Mouse (Mus musculus) right cerebral cortex, postnatal 4 days (tissue): ENCODE results near the gene Mocs1.
A peak's percentile ranks its signal among the peaks of the same experiment; 100 is the strongest.
"Not testable (repeated sequence)": the region's sequence is repeated elsewhere in the genome, so short reads cannot be mapped to it uniquely, and the experiment has no call there.

Source experiments
- DNase-seq: peaks from one replicate; pipeline ENCODE4 v3.0.0-alpha.2; 2022

Gene Mocs1

GRCm38 (mm10) chr17:49432071-49432711 lies 4.0 kb downstream of the Mocs1 start:
- DNase-seq = no peak

GRCm38 (mm10) chr17:49433071-49433470 lies 4.9 kb downstream of the Mocs1 start:
- no peak for DNase-seq

GRCm38 (mm10) chr17:49434236-49434635 lies 6.1 kb downstream of the Mocs1 start:
- DNase-seq = no peak

- no peak for DNase-seq
Observed at GRCm38 (mm10) chr17:49435081-49435480, 6.9 kb downstream of the Mocs1 start.

DNA sequence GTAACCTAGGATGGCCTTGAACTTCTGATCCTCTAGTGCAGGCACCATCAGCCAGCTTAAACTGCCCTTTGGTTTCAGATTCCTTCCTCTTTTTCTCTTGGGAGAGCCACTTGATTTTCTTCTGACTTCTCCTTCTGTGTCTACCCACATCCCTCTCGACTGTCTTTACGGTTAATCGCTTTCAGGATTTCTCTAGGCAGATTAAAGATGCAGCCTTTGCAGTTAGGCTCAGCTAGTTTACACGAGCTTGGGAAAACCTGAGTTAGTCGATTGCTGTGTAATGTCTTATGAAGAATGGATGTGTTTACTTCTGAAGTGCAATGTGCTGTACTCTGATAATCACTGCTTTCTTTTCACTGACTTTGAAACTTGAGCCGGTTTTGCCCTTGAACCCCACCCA lies 8.5 kb downstream of the Mocs1 start:
- no peak for DNase-seq

DNA sequence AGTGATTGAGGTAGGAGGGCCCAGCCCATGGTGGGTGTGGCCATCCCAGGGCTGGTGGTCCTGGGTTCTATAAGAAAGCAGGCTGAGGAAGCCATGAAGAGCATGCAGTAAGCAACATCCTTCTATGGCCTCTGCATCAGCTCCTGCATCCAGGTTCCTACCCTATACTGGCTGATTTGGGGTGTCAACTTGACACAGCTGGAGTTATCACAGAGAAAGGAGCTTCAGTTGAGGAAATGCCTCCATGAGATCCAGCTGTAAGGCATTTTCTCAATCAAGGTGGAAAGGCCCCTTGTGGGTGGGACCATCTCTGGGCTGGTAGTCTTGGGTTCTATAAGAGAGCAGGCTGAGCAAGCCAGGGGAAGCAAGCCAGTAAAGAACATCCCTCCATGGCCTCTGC lies 9.1 kb downstream of the Mocs1 start:
- DNase-seq = not testable (repeated sequence)

GRCm38 (mm10) chr17:49438822-49439574 lies 10.8 kb downstream of the Mocs1 start:
- DNase-seq = no peak

DNA sequence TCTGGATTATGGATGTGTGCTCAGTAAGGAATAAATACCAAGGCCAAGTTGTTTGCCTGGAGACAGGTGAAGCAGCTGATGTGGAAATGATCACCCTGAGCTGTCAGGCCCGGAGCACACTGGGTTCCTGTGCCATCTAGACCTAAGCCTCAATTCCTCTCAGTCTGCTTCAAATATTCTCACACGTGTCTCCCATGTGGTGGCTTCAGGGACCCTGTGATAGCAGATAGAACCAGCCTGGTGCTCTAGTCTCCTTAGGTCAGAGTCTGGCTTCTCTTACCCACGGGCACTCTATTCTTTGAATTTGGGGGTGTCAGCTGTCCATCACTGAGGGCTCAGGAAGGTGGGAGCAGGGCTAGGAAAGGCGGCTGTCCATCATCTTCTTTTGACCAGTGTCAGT lies 11.5 kb downstream of the Mocs1 start:
- no peak for DNase-seq

DNA sequence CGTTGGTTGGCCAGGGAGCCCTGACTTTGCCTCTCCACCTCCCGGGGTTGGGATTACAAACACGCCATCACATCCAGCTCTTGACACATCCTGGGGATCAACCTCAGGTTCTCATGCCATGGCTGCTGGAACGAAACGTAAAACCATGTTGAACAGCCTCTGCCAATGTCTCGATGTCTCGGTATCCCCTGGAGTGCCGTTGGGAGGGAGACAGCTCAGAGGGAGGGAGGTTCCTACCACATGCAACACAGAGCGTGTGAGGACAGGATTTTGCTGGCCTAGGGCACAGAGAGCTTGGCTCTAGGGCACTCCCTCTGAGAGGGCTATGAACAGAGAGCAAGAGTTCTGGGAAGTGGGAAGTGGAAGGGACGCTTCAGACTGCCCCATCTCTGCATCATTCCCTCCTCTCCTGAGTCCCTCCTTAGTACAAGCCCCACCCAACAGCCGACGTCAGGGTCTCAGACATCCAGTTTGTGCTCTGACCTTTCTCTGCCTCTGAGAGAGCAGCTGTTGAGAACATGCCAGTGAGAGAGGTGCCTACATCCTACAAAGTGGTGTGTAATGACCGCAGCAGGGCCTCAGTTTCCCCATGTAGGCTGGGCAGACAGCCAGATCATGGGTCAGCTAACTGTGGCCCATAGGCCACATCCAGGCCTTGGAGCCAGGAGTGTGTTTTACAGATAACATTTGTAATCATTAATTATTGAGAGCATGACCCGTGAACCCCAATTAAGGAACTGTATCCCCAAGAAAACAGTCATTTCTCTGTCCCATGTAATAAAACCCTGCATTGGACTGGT lies 12.4 kb downstream of the Mocs1 start:
- DNase-seq = no peak

DNA sequence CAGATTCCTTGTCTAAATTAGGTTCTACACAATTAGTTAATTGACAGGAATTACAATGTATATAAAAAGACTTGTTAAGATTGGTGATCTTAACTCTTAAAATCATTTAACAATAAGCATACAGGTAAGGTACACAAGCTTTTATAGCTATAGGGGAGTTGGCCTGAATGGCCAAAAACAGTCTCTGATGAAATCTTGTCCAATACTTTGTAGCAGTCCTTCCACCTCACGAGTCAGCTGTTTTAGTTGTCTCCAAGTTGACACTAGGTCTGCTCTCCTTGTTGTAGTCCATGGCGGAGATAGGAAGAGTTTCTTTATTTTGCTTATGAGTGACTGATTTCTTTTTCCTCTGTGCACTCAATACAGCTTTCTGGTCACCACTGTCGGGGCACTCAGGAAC lies 14.7 kb downstream of the Mocs1 start:
- not testable (repeated sequence) for DNase-seq

DNA sequence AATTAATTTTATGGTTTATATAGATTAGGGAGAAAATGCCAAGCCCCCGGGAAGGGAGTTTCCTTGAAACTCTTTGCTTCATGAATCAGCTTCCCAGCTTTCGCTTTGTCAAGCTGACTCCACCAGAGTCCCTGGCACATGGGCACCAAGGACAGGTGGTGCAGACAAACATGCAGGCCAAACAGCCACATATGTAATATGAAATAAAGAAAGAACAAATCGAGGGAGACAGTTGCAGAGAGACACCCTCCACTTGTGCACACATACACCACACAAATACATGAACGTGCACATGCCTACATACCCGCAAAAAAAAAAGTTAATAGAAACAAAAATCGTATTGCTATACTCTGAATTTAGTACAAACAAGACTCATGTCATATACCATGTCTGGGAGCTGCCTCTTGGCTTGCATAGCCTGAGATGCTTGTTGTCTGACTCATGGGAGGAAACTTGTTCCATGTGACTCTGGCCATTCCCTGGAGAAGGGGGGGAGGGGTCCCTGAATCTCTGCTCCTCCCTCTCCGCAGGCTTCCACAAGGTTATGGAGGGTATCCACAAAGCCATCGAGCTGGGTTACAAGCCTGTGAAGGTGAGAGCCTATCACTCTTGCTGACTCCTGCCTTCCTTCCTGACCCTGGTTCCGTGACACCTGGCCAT lies 20.5 kb downstream of the Mocs1 start:
- no peak for DNase-seq

DNA sequence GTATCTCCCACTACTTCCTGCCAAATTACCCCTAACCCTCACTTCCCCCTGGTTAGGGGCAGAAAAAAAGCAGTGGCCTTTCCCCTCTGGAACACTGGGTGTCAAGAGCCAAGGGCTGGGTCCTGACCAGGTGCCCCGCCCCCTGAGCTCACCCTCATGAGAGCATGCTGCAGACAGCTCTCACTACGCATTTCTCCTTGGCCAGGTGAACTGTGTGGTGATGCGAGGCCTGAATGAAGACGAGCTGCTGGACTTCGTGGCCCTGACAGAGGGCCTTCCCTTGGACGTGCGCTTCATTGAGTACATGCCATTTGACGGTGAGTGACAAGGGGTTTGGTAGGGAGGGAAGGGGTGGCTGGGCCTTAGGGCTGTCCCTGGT lies 21.1 kb downstream of the Mocs1 start:
- DNase-seq = no peak

- no peak for DNase-seq
Observed at GRCm38 (mm10) chr17:49450922-49451321, 22.8 kb downstream of the Mocs1 start.

DNA sequence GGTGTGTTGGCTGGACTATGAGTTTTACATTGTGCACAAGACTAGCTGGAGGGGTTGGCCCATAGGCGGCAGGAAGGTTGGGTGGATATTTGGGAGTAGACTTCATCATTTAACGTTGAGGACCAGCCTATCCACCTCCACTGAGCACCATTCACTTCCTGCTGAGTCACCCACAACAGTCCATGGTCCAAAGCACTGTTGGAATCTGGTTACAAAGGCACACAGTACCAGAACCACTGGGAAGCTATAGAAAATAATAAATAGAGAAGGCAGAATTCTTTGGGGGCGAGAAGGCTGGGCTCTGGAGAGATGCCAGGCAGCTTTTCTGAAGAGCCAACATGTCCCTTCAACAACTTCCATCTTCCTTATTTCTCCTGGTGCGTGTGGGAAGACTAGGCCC lies 28.2 kb downstream of the Mocs1 start:
- no peak for DNase-seq

- no peak for DNase-seq
Observed at GRCm38 (mm10) chr17:49457833-49458232, 29.7 kb downstream of the Mocs1 start.

DNA sequence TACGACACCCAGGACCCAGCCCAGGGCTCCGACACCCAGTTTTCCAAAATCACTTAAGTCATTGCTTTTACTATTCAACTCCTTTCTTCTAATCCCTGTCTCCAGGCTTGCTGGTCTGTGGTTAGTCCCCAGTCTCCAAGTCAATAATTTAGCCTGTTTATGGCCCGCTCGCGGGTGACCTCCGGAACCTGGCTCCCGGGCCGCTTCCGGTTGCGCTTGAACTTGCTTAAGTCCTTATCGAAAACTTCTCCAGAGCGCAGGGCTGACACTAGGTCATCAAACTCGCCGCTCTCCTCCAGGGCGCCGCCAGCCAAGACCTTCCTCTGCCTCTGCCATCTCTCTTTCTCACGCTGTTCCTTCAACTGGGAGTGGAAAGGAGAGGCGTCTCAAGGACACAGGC lies 30.2 kb downstream of the Mocs1 start:
- DNase-seq = no peak

GRCm38 (mm10) chr17:49464884-49465283 lies 36.7 kb downstream of the Mocs1 start:
- DNase-seq = no peak

DNA sequence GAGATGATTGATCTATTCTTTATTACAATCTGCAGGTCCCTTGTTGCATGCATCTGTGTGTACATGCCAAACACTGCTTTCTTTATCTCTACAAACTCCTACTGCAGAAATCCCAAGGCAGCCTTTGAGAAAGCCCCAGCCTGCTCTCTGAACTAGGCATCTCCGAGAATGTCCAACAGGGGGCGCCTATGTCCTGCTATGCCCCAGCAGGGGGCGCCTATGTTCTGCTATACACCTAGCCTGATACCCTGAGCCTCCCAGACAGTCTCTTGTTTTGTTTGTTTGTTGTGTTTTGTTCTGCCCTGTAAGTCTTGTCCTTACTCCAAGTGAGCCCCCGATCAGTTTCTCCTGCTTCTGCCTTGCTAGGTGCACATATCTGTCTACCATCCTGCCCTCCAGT lies 40.1 kb downstream of the Mocs1 start:
- DNase-seq = peak; percentile 75

- no peak for DNase-seq
Observed at GRCm38 (mm10) chr17:49472626-49473025, 44.5 kb downstream of the Mocs1 start.

- DNase-seq = no peak
Observed at GRCm38 (mm10) chr17:49474051-49474450, 45.9 kb downstream of the Mocs1 start.

GRCm38 (mm10) chr17:49475174-49475573 lies 47.0 kb downstream of the Mocs1 start:
- DNase-seq = no peak

GRCm38 (mm10) chr17:49477370-49477769 lies 49.2 kb downstream of the Mocs1 start:
- no peak for DNase-seq

DNA sequence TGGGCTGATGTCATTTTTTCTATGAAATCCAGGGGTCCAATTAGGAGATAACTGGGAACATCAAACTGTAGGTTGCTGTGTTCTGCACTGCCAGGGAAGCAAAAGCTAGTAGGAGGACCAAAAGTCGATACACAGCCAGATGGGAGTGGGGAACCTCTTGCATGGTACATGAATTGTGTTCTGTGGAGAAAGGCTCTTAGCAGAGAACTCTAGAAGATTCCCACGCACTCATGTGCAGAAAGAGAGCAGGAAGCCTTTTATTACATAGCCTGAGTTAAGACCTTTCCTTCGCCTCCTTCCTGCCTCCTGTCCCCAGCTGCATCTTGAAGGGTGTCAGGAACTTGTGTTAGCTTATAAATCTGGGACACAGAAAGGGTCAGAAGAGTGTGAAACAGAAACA lies 53.7 kb downstream of the Mocs1 start:
- DNase-seq = no peak
